Mouse (Mus musculus): Measurements from ENCODE around the gene Hoxa10. TPM values are rescaled to one million over a fixed set of nuclear protein-coding genes. Genes with fewer than 3 reads are reported as not detected.

Hoxa10 gene
- polyA plus RNA-seq, 1 experiment from 2014 or later = 0.20 TPM

DNA sequence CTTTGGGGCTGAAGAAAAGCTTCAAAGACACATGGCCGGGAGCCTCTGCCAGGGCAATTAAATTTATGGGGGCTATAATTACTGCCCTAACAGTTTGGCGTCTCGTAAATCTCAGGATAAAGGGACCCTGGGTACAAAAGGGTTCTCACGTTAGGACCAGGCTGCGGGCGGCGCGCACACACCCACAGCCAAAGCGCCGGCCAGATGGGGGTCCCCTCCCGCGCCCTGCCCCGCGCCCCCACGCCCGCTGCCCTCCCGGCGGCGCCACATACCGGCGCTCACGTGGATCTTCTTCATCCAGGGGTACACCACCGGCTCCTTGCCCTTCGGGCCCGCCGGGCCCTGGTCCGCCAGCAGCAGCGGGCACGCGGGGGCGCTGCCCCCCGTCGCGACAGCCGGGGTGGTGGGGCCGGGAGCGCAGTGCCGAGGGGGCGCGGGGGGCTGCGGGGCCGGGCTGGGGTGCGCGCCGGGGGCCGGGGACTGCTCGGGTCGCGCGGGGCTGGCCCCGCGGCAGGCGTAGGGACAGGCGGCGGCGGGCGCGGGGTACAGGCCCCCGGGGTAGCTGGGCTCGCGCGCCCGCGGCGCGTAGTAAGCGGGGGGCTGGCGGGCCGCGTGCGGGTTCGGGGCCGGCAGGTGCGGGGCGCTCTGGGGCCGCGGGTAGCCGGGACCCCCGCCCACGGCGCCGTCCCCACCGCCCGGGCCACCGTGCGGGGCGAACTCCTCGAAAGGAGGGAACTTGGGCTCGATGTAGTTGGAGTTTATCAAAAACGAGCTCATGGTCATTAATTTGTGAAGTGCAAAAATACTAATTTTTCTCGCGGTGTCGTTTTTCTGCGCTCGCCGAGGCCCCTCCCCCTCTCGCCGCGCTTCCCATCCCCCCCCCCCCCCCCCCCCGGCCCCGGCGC lies 49.5 kb downstream of the Hoxa10 start, which contains the start of gene Hoxa4:
Gene Hoxa4, minus strand, starts transcription at position 848 of the 905 bp plus-strand sequence.
- Histone ChIP-seq H3K9ac (ENCODE audit: low read depth, low read length) (peak within 1 kb of the TSS; percentile 61; the same call in 1 of the 2 replicates), H3K27me3 (ENCODE audit: control insufficient read depth, insufficient read depth, low read length) (peaks cover 97% of the 10 kb centered on the region), H3K27ac (ENCODE audit: low read depth, low read length) (peak within 1 kb of the TSS; percentile 17; the same call in 1 of the 2 replicates), H3K4me1 (ENCODE audit: control insufficient read depth, insufficient read depth, low read length) (peaks cover 11% of the 10 kb centered on the region; the same call in 1 of the 2 replicates), H3K4me3 (ENCODE audit: low read depth, low read length) (peak within 1 kb of the TSS; percentile 53), H3K4me2 (peak within 1 kb of the TSS; percentile 78), H3K9me3 (replicated peaks; ENCODE audit: control insufficient read depth, low read length) (no peaks in the 10 kb centered on the region), H3K36me3 (ENCODE audit: control insufficient read depth, insufficient read depth, low read length) (no peaks in the 10 kb centered on the region)
- no peak for ATAC-seq (replicated peaks; ENCODE audit: insufficient number of reproducible peaks, low FRiP score, low TSS enrichment)
- under 1% methylated on average over 59 of the region's 102 CpGs for WGBS (ENCODE audit: insufficient replicate concordance)

DNA sequence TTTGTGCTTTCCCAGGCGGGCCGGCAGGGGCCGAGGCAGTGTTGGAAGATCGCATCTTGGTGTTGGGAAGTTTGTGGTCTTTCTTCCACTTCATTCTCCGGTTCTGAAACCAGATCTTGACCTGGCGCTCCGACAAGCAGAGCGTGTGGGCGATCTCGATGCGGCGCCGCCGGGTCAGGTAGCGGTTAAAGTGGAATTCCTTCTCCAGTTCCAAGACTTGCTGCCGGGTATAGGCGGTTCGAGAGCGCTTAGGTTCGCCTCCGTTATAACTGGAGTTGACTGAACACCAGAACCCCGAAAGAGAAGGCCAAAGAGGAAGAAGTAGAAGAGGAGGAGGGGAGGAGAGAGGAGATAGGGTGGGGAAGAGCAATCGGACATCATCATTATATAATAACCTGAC lies 50.2 kb downstream of the Hoxa10 start:
- 1% methylated on average over 23 of the region's 23 CpGs for WGBS (ENCODE audit: insufficient replicate concordance)
- Histone ChIP-seq H3K27me3 (ENCODE audit: control insufficient read depth, insufficient read depth, low read length) (peaks cover 97% of the 10 kb centered on the region), H3K27ac (ENCODE audit: low read depth, low read length) (no peak overlapping the region), H3K4me3 (ENCODE audit: low read depth, low read length) (peak overlapping the region; percentile 53; the same call in 1 of the 2 replicates), H3K9me3 (replicated peaks; ENCODE audit: control insufficient read depth, low read length) (no peaks in the 10 kb centered on the region), H3K9ac (ENCODE audit: low read depth, low read length) (0 out of 2 replicates have a peak overlapping the region, but pooled peaks have one; percentile 22), H3K4me2 (peak overlapping the region; percentile 78), H3K4me1 (ENCODE audit: control insufficient read depth, insufficient read depth, low read length) (peaks cover 11% of the 10 kb centered on the region; the same call in 1 of the 2 replicates), H3K36me3 (ENCODE audit: control insufficient read depth, insufficient read depth, low read length) (no peaks in the 10 kb centered on the region)
- ATAC-seq (replicated peaks; ENCODE audit: insufficient number of reproducible peaks, low FRiP score, low TSS enrichment) = no peak

DNA sequence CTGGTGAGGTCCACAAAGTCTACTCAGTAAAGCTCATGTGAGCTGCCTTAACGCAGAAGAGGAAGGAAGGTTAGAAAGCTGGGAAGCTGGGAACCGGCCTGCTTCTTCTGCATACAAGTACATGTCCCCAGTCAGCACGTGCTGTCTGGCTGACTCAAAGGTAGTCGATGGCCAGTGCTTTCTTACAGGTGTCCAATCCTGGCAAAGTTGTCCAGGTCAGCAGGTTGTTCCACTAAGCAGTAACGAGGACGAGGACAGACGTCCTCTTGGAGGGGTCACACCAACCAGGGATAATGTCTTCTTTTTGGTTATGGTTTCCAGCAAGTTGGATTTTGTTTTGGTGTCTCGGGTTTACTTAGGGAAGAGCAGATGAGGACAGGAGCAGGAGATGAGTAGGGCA lies 50.7 kb downstream of the Hoxa10 start:
- WGBS (ENCODE audit: insufficient replicate concordance) = 6% methylated on average over 8 of the region's 8 CpGs
- no peak overlapping the region for H3K9ac ChIP-seq (ENCODE audit: low read depth, low read length)
- ATAC-seq (replicated peaks; ENCODE audit: insufficient number of reproducible peaks, low FRiP score, low TSS enrichment) = no peak
- H3K27me3 ChIP-seq (ENCODE audit: control insufficient read depth, insufficient read depth, low read length) = peaks cover 98% of the 10 kb centered on the region
- no peak overlapping the region for H3K27ac ChIP-seq (ENCODE audit: low read depth, low read length)
- H3K4me3 ChIP-seq (ENCODE audit: low read depth, low read length) = peak overlapping the region; percentile 18; the same call in 1 of the 2 replicates
- no peaks in the 10 kb centered on the region for H3K36me3 ChIP-seq (ENCODE audit: control insufficient read depth, insufficient read depth, low read length)
- H3K4me2 ChIP-seq = no peak overlapping the region
- H3K4me1 ChIP-seq (ENCODE audit: control insufficient read depth, insufficient read depth, low read length) = peaks cover 11% of the 10 kb centered on the region; the same call in 1 of the 2 replicates
- H3K9me3 ChIP-seq (replicated peaks; ENCODE audit: control insufficient read depth, low read length) = no peaks in the 10 kb centered on the region

- no peak overlapping the region for H3K9ac ChIP-seq (ENCODE audit: low read depth, low read length)
- no peaks in the 10 kb centered on the region for H3K9me3 ChIP-seq (replicated peaks; ENCODE audit: control insufficient read depth, low read length)
- H3K36me3 ChIP-seq (ENCODE audit: control insufficient read depth, insufficient read depth, low read length) = no peaks in the 10 kb centered on the region
- peaks cover 11% of the 10 kb centered on the region; the same call in 1 of the 2 replicates for H3K4me1 ChIP-seq (ENCODE audit: control insufficient read depth, insufficient read depth, low read length)
- H3K4me2 ChIP-seq = no peak overlapping the region
- no peak for ATAC-seq (replicated peaks; ENCODE audit: insufficient number of reproducible peaks, low FRiP score, low TSS enrichment)
- WGBS (ENCODE audit: insufficient replicate concordance) = 16% methylated on average over 5 of the region's 5 CpGs
- no peak overlapping the region for H3K27ac ChIP-seq (ENCODE audit: low read depth, low read length)
- H3K27me3 ChIP-seq (ENCODE audit: control insufficient read depth, insufficient read depth, low read length) = peaks cover 98% of the 10 kb centered on the region
- H3K4me3 ChIP-seq (ENCODE audit: low read depth, low read length) = no peak overlapping the region
These were observed 51.5 kb downstream of the Hoxa10 start for GRCm38 (mm10) chr6:52189172-52189591.

DNA sequence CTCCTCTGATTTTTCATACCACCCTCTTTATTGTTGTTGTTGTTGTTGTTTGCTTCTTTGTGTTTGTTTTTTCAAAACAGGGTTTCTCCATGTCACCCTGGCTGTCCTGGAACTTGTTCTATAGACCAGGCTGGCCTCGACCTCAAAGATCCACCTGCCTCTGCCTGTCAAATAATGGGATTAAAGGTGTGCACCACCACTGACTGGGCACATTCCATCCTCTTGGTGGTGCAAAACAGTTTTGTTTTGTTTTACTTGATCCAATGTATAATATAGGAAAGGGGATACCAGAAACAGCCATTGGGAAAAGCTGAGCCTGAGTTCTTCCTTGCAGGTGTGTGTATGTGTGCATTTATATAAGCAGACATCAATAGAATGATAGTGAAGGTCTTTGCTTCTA lies 54.2 kb downstream of the Hoxa10 start:
- no peak for ATAC-seq (replicated peaks; ENCODE audit: insufficient number of reproducible peaks, low FRiP score, low TSS enrichment)
- Histone ChIP-seq H3K27me3 (ENCODE audit: control insufficient read depth, insufficient read depth, low read length) (peaks cover 100% of the 10 kb centered on the region), H3K4me1 (ENCODE audit: control insufficient read depth, insufficient read depth, low read length) (peaks cover 4% of the 10 kb centered on the region; the same call in 1 of the 2 replicates), H3K4me2 (no peak overlapping the region), H3K4me3 (ENCODE audit: low read depth, low read length) (no peak overlapping the region), H3K27ac (ENCODE audit: low read depth, low read length) (no peak overlapping the region), H3K36me3 (ENCODE audit: control insufficient read depth, insufficient read depth, low read length) (no peaks in the 10 kb centered on the region), H3K9ac (ENCODE audit: low read depth, low read length) (no peak overlapping the region), H3K9me3 (replicated peaks; ENCODE audit: control insufficient read depth, low read length) (no peaks in the 10 kb centered on the region)
- WGBS (ENCODE audit: insufficient replicate concordance) = 30% methylated on average over 1 of the region's 1 CpGs

DNA sequence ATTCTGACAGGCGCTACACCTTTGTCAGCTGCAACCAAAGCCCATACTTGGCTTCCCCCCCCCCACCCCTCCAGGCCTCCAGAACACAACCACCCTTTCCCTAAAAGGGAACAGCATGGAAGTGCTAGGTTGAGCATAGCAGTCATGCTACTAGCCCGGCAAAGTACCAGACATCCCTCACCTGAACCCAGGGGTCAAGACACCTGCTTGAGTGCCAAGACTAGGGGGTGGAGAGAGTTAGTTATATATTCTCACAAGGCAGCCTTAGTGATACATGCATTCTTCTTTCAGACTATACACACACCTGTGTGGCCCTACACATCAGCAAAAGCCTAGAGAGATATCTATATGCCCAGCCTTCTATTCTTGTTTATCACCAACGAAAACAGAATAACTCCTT lies 54.8 kb downstream of the Hoxa10 start:
- H3K27me3 ChIP-seq (ENCODE audit: control insufficient read depth, insufficient read depth, low read length) = peaks cover 100% of the 10 kb centered on the region
- H3K9me3 ChIP-seq (replicated peaks; ENCODE audit: control insufficient read depth, low read length) = no peaks in the 10 kb centered on the region
- no peak overlapping the region for H3K4me2 ChIP-seq
- H3K4me3 ChIP-seq (ENCODE audit: low read depth, low read length) = no peak overlapping the region
- no peaks in the 10 kb centered on the region for H3K4me1 ChIP-seq (ENCODE audit: control insufficient read depth, insufficient read depth, low read length)
- no peaks in the 10 kb centered on the region for H3K36me3 ChIP-seq (ENCODE audit: control insufficient read depth, insufficient read depth, low read length)
- ATAC-seq (replicated peaks; ENCODE audit: insufficient number of reproducible peaks, low FRiP score, low TSS enrichment) = no peak
- 14% methylated on average over 3 of the region's 3 CpGs for WGBS (ENCODE audit: insufficient replicate concordance)
- H3K9ac ChIP-seq (ENCODE audit: low read depth, low read length) = no peak overlapping the region
- H3K27ac ChIP-seq (ENCODE audit: low read depth, low read length) = no peak overlapping the region

GRCm38 (mm10) chr6:52185222-52185621 lies 55.4 kb downstream of the Hoxa10 start:
- Histone ChIP-seq H3K4me1 (ENCODE audit: control insufficient read depth, insufficient read depth, low read length) (no peaks in the 10 kb centered on the region), H3K9ac (ENCODE audit: low read depth, low read length) (no peak overlapping the region), H3K36me3 (ENCODE audit: control insufficient read depth, insufficient read depth, low read length) (no peaks in the 10 kb centered on the region), H3K9me3 (replicated peaks; ENCODE audit: control insufficient read depth, low read length) (no peaks in the 10 kb centered on the region), H3K4me2 (peak overlapping the region; percentile 22), H3K27ac (ENCODE audit: low read depth, low read length) (no peak overlapping the region), H3K4me3 (ENCODE audit: low read depth, low read length) (no peak overlapping the region), H3K27me3 (ENCODE audit: control insufficient read depth, insufficient read depth, low read length) (peaks cover 100% of the 10 kb centered on the region)
- no peak for ATAC-seq (replicated peaks; ENCODE audit: insufficient number of reproducible peaks, low FRiP score, low TSS enrichment)
- 2% methylated on average over 19 of the region's 19 CpGs for WGBS (ENCODE audit: insufficient replicate concordance)

DNA sequence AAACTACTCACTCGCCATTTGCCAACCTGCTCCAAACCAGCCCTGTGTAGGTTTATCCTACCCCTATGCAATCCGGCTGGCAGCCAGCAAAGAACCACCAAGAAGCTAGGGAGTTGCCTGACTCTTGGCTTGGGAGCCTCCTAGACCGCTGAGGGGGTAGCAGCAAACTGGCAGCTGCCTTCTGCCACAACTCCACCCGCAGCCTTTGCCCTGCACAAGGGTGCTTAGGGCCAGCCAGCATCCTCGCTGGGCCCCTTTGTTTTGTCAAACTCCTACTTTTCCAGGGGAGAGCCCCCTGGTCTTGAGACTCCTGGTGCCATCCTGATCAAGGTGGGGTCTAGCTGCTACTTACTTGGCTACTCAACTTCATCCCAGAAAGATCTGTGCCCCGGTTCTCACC lies 56.0 kb downstream of the Hoxa10 start:
- peaks cover 100% of the 10 kb centered on the region for H3K27me3 ChIP-seq (ENCODE audit: control insufficient read depth, insufficient read depth, low read length)
- no peak overlapping the region for H3K9ac ChIP-seq (ENCODE audit: low read depth, low read length)
- no peak overlapping the region for H3K4me3 ChIP-seq (ENCODE audit: low read depth, low read length)
- no peak for ATAC-seq (replicated peaks; ENCODE audit: insufficient number of reproducible peaks, low FRiP score, low TSS enrichment)
- H3K4me1 ChIP-seq (ENCODE audit: control insufficient read depth, insufficient read depth, low read length) = no peaks in the 10 kb centered on the region
- H3K36me3 ChIP-seq (ENCODE audit: control insufficient read depth, insufficient read depth, low read length) = no peaks in the 10 kb centered on the region
- H3K4me2 ChIP-seq = no peak overlapping the region
- 6% methylated on average over 6 of the region's 6 CpGs for WGBS (ENCODE audit: insufficient replicate concordance)
- no peaks in the 10 kb centered on the region for H3K9me3 ChIP-seq (replicated peaks; ENCODE audit: control insufficient read depth, low read length)
- no peak overlapping the region for H3K27ac ChIP-seq (ENCODE audit: low read depth, low read length)

Data from heart, embryonic 11.5 days (tissue).